Mouse (Mus musculus) megakaryocyte, adult 5-6 weeks (primary cell): ENCODE data around the gene Enthd1. TPM values are rescaled to one million over a fixed set of nuclear protein-coding genes. Genes with fewer than 3 reads are reported as not detected.

ENCODE experiments used
- ATAC-seq: 2 replicates; pipeline ENCODE4 v1.8.0; 2016; ENCODE audit warnings: mild to moderate bottlenecking, inconsistent platforms; ENCODE audit not compliant: poor library complexity, severe bottlenecking
- total RNA-seq, 2 experiments: library from RNA; stranded (forward) in 1 of 2; stranded (reverse) in 1 of 2; fragments of 153-499, 151-499 nt in 1 of 2; fragments of 221-1000, 200-1000 nt in 1 of 2; gene quantifications; 2 replicates each; pipeline versions ENCODE4 v1.2.3 to v1.2.4; 2015 to 2017

Gene Enthd1
- total RNA-seq, 2 experiments from 2014 or later, result 0.18 TPM; not detected in 1

DNA sequence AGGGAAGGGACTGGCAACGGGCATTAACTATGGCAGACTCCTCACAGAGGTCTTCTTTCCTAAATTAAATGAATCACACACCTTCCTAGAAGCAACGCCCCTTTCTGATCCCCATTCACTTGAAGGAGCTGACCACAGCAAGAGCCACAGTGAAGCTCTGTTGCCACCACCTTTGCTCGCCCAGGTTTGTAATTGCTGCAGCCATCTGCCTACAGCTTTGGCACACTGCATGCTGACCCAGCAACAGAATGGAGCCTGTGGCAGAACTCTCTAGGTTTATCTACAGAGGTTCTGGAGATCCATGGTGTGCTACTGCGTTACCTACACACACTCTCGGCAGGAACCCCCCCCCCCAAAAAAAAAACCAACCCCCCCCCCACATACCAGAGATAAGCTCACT, 74.8 kb downstream of the Enthd1 start:
- no peak for ATAC-seq

- no peak for ATAC-seq
Observed at GRCm38 (mm10) chr15:80488658-80489057, 76.3 kb downstream of the Enthd1 start.

- ATAC-seq, result no peak
Observed at GRCm38 (mm10) chr15:80485601-80486000, 79.4 kb downstream of the Enthd1 start.

DNA sequence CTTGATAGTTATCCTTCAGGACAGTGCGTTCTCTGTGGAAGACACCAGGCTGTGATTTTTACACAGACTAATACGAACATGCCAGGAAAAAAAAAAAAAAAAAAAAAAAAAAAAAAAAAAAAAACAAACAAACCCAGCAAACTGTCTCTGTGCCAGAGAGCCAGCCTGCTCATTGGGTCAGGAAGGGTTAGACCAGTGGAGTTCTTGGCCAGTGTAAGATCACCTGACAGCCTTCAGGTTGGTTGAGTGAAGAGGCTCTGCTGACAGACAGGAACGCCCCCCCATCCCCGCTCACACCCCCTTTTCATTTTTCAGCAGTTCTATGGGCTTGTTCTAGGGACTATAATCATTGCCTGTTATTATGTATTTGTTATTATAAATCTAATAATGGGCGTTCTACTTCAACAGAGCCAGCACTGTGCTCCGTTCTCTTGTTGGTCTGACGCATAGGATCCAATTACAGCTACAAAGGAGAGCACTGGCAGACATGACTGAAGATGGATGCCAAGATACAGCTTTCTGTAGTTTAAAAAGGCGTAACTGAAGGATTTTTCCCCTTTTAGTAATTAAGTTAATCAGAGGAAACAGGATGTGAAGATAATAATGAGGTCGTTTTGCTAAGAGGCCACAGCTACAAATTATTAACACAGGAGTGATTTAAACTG, 81.8 kb downstream of the Enthd1 start:
- ATAC-seq, result no peak

- ATAC-seq, result no peak
Observed at GRCm38 (mm10) chr15:80482348-80482747, 82.6 kb downstream of the Enthd1 start.

- ATAC-seq, result no peak
Observed at GRCm38 (mm10) chr15:80474429-80475002, 90.4 kb downstream of the Enthd1 start.

GRCm38 (mm10) chr15:80467876-80468275, 97.1 kb downstream of the Enthd1 start:
- ATAC-seq, result no peak

DNA sequence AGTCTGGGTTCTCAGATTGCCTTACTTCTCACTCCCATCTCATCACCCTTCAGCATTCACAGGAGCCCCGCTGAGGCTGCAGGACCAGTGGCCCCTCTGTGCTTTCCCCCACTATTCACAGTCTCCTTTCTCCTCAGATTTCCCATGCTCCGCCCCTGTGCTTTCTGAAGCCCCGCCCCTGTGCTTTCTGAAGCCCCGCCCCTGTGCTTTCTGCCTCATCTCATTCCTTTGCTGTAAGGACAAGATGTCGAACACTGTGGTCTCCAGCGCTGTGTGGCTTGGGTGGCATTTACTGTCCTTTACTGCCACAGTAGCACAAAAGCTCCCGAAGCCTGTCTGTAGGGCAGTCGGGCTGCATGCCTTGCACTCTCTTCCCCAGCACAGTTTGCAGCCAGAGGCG, 102.8 kb downstream of the Enthd1 start:
- ATAC-seq, result no peak

GRCm38 (mm10) chr15:80461446-80461845, 103.5 kb downstream of the Enthd1 start:
- ATAC-seq, result no peak

DNA sequence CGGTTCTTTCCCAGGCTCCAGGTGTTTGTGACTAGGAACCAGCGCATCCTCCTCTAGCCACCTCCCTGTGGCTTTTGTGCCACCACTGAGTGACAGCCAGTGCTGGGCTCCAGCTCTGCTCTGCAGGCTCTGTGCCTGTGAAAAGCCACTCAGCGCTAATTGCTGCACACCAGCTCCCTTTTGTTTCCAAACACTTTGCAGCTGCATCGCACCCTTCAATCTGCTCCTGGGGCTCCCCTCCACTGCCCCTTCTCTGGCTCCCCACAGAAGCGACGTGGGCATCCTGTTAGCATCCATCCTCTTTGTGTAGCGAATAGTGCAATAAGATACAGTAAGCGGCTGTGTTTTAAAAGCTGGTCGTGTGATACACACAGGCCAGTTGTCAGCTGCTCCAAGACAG, 104.9 kb downstream of the Enthd1 start:
- no peak for ATAC-seq

DNA sequence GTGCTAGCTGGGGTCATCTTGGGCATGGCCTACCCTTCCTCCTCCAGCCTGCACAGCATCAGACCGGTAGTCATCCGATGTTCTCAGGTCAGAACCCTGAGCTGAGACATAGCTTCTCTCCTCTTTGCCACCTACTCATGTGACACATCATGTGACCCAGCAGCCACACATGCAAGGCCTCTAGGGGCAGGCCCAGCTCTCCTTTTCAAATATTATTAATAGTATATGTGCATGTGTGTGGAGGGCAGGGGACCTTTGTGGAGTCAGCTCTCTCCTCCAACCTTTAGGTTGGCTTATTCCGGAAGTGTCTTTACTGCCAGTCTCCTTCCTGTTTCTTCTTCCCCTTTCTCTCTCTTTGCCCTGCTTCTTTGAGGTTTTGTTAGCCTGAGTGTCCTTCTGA, 107.0 kb downstream of the Enthd1 start:
- peak; percentile 85 for ATAC-seq

DNA sequence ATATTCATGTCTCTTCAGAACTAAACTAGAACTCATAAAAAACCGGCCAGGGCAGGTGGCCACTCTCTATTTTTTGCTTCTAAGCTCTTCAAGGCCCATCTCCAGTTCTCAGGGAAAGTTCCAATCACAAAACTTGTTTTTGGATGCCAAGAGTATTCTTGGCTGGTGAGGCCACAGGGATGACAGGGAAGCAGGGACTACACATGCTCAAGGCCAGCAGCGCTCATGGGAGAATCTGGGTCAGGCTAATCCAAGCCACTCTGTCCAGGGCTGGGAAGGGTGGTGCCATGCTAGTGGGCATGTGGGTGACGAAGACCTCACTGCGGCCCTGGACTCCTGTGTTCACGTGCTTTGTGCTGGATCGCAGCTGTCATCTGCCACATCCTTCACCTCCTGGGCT, 110.5 kb downstream of the Enthd1 start:
- ATAC-seq, result no peak

- no peak for ATAC-seq
Observed at GRCm38 (mm10) chr15:80452425-80452824, 112.5 kb downstream of the Enthd1 start.

- ATAC-seq, result no peak
Observed at GRCm38 (mm10) chr15:80445956-80446687, 118.8 kb downstream of the Enthd1 start.

DNA sequence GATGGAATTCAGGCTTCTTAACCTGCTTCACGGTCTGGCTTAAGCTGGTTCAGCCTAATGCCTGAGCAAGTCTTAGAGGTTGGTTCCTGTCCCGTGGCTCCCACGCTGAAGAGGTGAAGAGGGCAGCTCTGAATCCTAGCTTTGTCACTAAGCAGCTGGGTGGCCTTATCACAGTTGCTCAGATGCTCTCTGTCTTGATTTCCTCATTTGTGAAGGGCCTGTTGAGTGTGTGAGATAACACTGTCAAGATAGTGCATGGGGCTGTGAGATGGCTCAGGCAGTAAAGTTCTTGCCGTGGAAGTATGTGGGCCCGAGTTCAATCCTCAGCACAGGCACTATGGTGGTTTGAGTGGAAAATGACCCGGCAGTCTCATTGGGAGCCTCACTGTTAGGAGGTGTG, 124.8 kb downstream of the Enthd1 start:
- ATAC-seq, result no peak

DNA sequence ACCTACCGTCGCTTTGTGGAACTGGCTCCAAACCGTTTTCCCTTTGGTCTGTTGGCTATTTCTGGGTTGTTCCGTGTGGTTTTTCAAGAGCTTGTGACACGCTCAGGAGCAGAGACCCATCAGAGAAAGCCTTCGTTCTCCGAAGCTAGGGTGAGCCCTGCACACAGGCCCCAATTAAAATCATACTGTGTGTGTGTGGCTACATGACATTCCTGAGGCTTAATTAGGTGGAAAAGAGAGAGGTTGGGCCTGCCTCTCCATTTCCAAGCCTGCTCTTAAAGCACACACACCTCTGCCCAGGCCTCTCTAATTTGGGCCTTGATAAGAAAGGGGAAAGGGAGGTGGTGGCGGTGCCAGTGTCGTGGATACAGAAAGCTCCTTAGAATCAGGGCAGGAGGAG, 126.5 kb downstream of the Enthd1 start:
- ATAC-seq, result no peak

DNA sequence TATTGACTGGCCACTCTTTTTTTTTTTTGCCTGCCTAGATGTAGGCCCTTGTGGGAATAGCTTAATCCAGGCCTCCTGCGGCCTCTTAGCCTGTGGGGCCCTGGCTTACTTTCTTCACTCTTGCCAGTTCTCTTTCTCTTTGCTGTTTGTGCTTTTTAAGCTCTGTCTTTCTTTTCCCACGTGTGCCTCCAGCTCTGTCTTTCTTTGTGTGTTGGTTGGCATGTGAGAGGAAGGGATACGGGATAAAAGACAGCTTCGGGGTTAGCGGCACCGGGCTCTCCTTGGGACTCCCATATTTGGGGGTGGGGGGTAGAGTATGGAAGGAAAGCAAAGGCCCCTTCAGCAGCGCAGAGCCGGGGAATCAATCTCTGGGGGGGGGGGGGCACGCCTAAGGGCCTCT, 127.0 kb downstream of the Enthd1 start:
- ATAC-seq, result no peak

DNA sequence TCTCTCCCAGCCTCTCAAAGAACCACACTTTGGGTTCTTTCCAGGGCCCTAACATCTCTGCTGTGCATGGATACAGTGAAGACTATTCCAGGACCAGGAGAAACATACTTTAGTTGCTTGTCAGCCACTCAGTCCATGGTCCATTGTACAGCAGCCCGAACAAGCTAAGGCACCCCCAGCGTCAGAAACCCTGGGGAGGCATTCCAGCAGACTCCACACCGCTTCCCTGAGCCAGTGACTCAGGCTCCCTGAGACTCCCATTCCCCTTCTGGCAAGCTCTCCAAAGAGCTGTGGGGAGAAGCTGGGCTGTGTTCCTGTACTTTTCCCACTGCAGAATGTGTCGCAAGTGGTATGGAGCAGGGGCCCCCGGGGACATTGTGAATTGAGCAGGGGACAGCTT, 128.0 kb downstream of the Enthd1 start:
- no peak for ATAC-seq

DNA sequence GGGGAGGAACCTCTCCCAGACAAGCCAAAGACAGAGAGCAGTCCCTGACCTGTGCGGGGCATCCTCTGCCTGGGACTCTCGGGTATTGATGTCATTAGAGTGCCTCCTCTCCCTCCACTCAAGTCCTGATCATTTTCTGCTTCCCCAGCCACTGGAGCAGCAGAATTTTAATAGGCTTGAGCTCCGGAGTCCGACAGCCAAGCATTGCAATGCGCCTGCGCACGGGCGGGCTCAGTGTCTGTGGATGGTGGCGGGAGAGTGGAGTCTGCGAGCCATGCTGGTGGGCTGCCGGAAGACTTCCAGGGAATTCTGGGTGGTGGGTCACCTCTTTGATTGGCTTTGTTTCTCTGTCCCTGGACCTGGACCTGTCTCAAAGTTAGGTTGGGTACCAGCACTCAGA, 134.6 kb downstream of the Enthd1 start:
- no peak for ATAC-seq

DNA sequence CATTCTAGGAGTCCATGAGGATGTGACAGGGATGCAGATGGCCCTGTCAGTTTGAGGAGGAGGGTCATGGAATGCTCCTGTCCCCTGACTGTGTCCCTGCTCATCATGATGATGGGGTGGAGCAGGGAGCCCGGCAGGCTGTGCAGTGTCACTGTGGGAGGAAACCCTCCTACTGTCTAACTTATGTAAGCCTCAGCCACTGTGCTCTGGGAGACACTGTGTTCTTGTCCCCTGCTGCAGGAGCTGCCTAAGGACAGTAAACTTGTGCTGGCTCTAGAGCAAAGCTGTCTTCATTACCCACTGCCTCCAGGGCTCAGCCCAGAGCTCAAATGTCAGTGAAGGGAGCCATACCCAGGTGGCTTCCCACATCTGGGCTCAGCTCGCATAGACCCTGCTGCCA, 146.8 kb downstream of the Enthd1 start:
- ATAC-seq, result no peak

DNA sequence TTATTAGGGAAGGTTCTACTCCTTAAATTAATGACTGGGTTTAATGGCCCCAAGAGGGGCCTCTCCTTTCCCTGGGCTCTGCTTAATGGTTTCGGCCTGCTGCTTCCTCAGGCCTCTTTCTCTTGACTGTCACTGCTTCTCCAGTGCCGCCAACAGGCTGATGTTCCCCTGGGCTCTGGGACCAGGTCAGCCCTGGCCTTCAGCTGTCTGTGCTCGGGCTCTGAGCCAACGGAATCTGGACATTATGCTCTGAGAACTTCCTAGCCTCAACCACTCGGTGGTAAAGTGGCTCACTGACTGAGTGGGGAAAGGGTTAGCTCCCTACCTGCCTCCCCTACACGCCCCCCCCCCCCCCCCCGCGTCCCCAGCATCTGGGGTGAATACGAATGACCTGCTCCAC, 147.9 kb downstream of the Enthd1 start:
- no peak for ATAC-seq

- ATAC-seq, result no peak
Observed at GRCm38 (mm10) chr15:80415132-80415531, 149.8 kb downstream of the Enthd1 start.
